In genomic region chr17:35782924-35783323, GRCm38 (mm10) we compare ENCODE assay signal across 28 mouse cellular contexts. TPM values are rescaled to one million over a fixed set of nuclear protein-coding genes. Genes with fewer than 3 reads are reported as not detected.
DNase-seq lines count a peak whose midpoint lies in the region; ATAC-seq and TF ChIP-seq lines count a peak whose summit lies in the region.
"Had no signal": no experiment of that assay in that cellular context is flagged by ENCODE, and none has a peak within 500 bp of the region (broad histone marks: within the 10 kb centered on the region; RNA-seq: fewer than 3 reads in every experiment).

No protein-coding gene starts in this region.

- no peaks in the 10 kb centered on the region for H3K9me3 ChIP-seq in kidney, embryonic 15.5 days (replicated peaks)
- H3K9me3 ChIP-seq: embryonic facial prominence, embryonic 10.5 days; embryonic facial prominence, embryonic 13.5 days; forebrain, embryonic 10.5 days; forebrain, embryonic 13.5 days; hindbrain, embryonic 10.5 days; hindbrain, embryonic 13.5 days had no signal

- no peak for TF ChIP-seq POLR2A in kidney, adult 2 months (IDR thresholded peaks at IDR 0.05; ENCODE audit: low read depth, low read length)

- H3K9ac ChIP-seq in kidney, embryonic 15.5 days, result no peak overlapping the region
- H3K9ac ChIP-seq: embryonic facial prominence, embryonic 13.5 days; forebrain, embryonic 13.5 days; hindbrain, embryonic 13.5 days had no signal

- H3K4me2 ChIP-seq in kidney, embryonic 15.5 days, result no peak overlapping the region
- H3K4me2 ChIP-seq: embryonic facial prominence, embryonic 13.5 days; forebrain, embryonic 13.5 days; heart, embryonic 11.5 days; hindbrain, embryonic 13.5 days had no signal

- no peak for TF ChIP-seq CTCF in kidney, adult 2 months (conservative IDR thresholded peaks at IDR 0.05; ENCODE audit: insufficient read depth, insufficient read length, low read depth, low read length)

- ATAC-seq in kidney, embryonic 15.5 days (replicated peaks; ENCODE audit: low FRiP score), result no peak
- ATAC-seq: activated CD4-positive, CD25-positive, alpha-beta regulatory T cell, adult 4 months; forebrain, embryonic 13.5 days; forebrain, embryonic 16.5 days; hindbrain, embryonic 16.5 days had no signal

- H3K4me3 ChIP-seq in kidney, adult 2 months (ENCODE audit: insufficient read depth, low read depth, low read length), result no peak overlapping the region
- H3K4me3 ChIP-seq in kidney, embryonic 15.5 days (replicated peaks), result no peak overlapping the region
- H3K4me3 ChIP-seq: embryonic facial prominence, embryonic 10.5 days; embryonic facial prominence, embryonic 13.5 days; forebrain, embryonic 10.5 days; forebrain, embryonic 13.5 days; gastrocnemius, adult 2 months; hindbrain, embryonic 10.5 days; hindbrain, embryonic 13.5 days had no signal

- H3K36me3 ChIP-seq in kidney, adult 2 months (ENCODE audit: control insufficient read depth, insufficient read depth, low read length), result no peaks in the 10 kb centered on the region
- H3K36me3 ChIP-seq in kidney, embryonic 15.5 days, result no peaks in the 10 kb centered on the region
- H3K36me3 ChIP-seq: embryonic facial prominence, embryonic 10.5 days; embryonic facial prominence, embryonic 13.5 days; forebrain, embryonic 10.5 days; hindbrain, embryonic 10.5 days; hindbrain, embryonic 13.5 days had no signal

- whole genome bisulfite sequencing in kidney, adult 2 months, result 79% methylated on average over 5 of the region's 5 CpGs
- WGBS in kidney, embryonic 15.5 days, result 79% methylated on average over 5 of the region's 5 CpGs

- no peaks in the 10 kb centered on the region for H3K27me3 ChIP-seq in kidney, adult 2 months (replicated peaks; ENCODE audit: control insufficient read depth, insufficient read depth, low read length)
- H3K27me3 ChIP-seq in kidney, embryonic 15.5 days, result no peaks in the 10 kb centered on the region
- H3K27me3 ChIP-seq: embryonic facial prominence, embryonic 13.5 days; forebrain, embryonic 13.5 days; hindbrain, embryonic 13.5 days had no signal

- DNase-seq in heart, adult 11 months, result peak; percentile 91
- no peak for DNase-seq in heart, adult 9 months (ENCODE audit: low spot score in 2 of 2)
- peak; percentile 41 for DNase-seq in kidney, adult 2 months
- DNase-seq in kidney, postnatal 14 days, result peak; percentile 44
- DNase-seq in kidney, postnatal 4 days, result no peak
- peak; percentile 41 for DNase-seq in lung, postnatal 10 days
- no peak for DNase-seq in lung, postnatal 25 days (ENCODE audit: low spot score)
- DNase-seq: adrenal gland, adult 8-10 months; adrenal gland, postnatal 25 days; cerebellum, adult 11-12 months; cerebellum, adult 8-10 months; cerebellum, postnatal 36 days; gastrocnemius, adult 2 months; gastrocnemius, postnatal 14 days; heart, adult 18-20 months; heart, postnatal 10 days; heart, postnatal 36 days had no signal

- H3K4me1 ChIP-seq in kidney, adult 2 months (ENCODE audit: control insufficient read depth, insufficient read depth, low read length), result no peaks in the 10 kb centered on the region
- no peaks in the 10 kb centered on the region for H3K4me1 ChIP-seq in kidney, embryonic 15.5 days
- H3K4me1 ChIP-seq: embryonic facial prominence, embryonic 10.5 days; forebrain, embryonic 10.5 days; forebrain, embryonic 13.5 days; hindbrain, embryonic 10.5 days; hindbrain, embryonic 13.5 days had no signal

- no peak overlapping the region for H3K27ac ChIP-seq in kidney, adult 2 months (ENCODE audit: insufficient read depth, low read depth, low read length)
- no peak overlapping the region for H3K27ac ChIP-seq in kidney, embryonic 15.5 days
- H3K27ac ChIP-seq: embryonic facial prominence, embryonic 10.5 days; embryonic facial prominence, embryonic 13.5 days; forebrain, embryonic 10.5 days; forebrain, embryonic 13.5 days; gastrocnemius, adult 2 months; hindbrain, embryonic 10.5 days; hindbrain, embryonic 13.5 days had no signal

RNA-seq across cellular contexts. Expression of gene Ier3, which starts 38.6 kb away (rescaled TPM):
- 26.3 and 28.4 TPM in 2 replicates for polyA plus RNA-seq in kidney, adult 2 months (2012; rRNA removed)
- 25.3 and 25.4 TPM in 2 replicates for polyA plus RNA-seq in kidney, embryonic 15.5 days (2015; fragmentation: Nextera tagmentation; extraction: Ambion mirVana)

RNA-seq across cellular contexts. Expression of gene Flot1, which starts 40.1 kb away (rescaled TPM):
- 45.3 and 45.7 TPM in 2 replicates for polyA plus RNA-seq in kidney, adult 2 months (2012; rRNA removed)
- 42.3 and 44.6 TPM in 2 replicates for polyA plus RNA-seq in kidney, embryonic 15.5 days (2015; fragmentation: Nextera tagmentation; extraction: Ambion mirVana)

RNA-seq across cellular contexts. Expression of gene Tubb5, which starts 55.2 kb away (rescaled TPM):
- polyA plus RNA-seq in kidney, adult 2 months (2012; rRNA removed), result 98.9 and 109 TPM in 2 replicates
- 951 and 997 TPM in 2 replicates for polyA plus RNA-seq in kidney, embryonic 15.5 days (2015; fragmentation: Nextera tagmentation; extraction: Ambion mirVana)

RNA-seq across cellular contexts. Expression of gene Mdc1, which starts 58.4 kb away (rescaled TPM):
- 5.7 TPM in 2 replicates for polyA plus RNA-seq in kidney, adult 2 months (2012; rRNA removed)
- polyA plus RNA-seq in kidney, embryonic 15.5 days (2015; fragmentation: Nextera tagmentation; extraction: Ambion mirVana), result 16.5 TPM in 2 replicates

Comparison
In these comparisons a context has a peak if more than half of its experiments do, and no peak if none do; other contexts are left out.
1. DNase-seq: peak in heart, adult 11 months (single experiment), kidney, adult 2 months (single experiment), kidney, postnatal 14 days (single experiment) and lung, postnatal 10 days (single experiment); none in heart, adult 9 months (0 of 2), kidney, postnatal 4 days (0 of 2) and lung, postnatal 25 days (single experiment).